Mouse (Mus musculus) induced T-regulatory cell, adult 2 months (primary cell): ENCODE measurements around the gene Mgat5.

Source experiments
- DNase-seq: peaks from one replicate; pipeline ENCODE4 v3.0.0-alpha.2; 2012; ENCODE audit warnings: low read depth

Gene Mgat5

DNA sequence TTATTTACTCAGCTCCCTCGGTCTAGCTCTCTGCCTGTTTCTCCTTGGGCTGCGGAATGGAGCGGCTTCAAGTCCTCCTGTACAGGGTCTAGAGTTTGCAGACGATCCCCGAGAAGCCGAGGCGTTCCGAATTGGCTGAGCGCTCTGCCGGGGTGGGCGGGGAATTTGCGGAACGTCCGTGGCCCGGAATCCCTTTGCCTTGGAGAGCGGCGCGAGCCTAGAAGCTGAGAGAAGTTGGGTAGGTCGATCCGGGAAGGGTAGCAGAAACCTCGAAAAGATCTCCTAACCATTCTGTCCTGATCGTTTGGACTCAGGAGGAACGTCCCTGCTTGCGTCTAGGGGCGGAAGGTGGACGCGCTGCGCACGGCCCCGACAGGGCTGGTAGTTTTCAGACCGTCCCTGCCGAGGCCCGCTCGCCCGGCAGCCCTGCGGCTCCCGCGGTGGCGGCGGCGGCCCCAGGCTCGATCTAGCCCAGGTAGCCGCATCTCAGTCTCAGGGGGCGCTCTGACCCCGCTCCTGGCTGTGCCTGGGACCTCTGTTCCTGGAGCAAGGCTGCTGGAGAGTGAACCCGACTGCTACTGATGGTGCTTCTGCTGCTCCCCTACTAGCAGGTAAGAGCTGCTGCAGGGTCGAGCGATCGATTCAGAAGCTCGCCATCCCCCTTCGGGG, at the start of gene Mgat5:
Gene Mgat5, plus strand, starts transcription at position 199 of the 669 bp plus-strand sequence.
- DNase-seq: peak; percentile 92

DNA sequence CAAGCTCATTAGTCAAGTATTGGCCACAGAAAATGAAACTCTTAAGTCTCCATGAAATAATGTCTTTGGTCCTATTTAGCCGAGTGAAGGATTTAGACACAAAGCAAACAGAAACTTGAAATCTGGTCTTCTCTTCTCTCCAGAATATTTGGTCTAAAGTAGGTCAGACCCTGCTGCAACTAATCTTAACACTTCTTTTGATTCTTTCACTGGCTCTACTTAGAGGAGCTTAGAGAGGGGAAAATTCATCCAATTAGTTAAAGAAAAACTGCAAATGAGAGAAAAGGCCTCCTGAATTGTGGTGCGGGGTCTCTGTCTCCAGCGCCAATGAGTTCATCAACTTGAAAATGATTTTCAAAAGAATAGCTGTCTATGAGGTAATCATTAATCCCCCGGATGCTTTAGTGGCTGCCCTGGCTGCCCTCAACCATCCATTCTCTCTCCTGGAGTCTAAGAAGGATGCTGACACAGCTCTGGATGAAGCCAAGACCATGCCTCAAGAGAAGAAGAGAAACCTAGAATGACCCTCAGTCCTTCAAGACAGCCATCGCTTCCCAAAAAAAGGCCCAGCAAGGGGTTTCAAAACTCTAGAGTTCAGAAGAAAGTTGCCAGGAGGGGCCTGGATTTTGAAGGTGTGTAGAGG, 44.6 kb upstream of the Mgat5 start:
- no peak for DNase-seq

DNA sequence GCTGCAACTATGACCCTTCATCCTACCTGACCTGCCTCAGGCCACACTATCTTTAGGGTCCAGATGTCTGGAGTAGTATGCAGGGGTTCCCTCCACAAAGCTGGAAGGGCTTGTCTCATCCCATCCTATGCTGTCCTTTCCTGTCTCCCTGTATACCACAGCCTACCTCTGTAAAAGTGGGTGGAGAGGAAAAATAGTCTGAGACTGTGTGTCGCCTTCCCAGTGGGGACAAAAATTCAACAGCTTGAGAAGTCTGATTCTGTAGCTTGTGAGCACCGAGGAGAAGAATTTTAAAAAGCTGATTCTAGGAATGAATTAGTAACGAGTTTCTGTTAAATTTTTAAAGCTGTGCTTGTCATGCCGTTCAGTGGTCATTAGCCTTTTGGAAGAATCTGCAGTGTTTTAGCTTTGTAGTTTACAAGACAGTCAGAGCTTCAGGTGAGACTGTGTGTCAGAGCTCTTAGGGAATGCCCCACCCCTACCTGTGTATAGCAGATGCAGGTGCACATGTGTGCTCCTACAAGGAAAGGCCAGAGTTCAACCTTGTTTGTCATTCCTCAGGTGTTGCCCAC, 40.1 kb upstream of the Mgat5 start:
- no peak for DNase-seq

DNA sequence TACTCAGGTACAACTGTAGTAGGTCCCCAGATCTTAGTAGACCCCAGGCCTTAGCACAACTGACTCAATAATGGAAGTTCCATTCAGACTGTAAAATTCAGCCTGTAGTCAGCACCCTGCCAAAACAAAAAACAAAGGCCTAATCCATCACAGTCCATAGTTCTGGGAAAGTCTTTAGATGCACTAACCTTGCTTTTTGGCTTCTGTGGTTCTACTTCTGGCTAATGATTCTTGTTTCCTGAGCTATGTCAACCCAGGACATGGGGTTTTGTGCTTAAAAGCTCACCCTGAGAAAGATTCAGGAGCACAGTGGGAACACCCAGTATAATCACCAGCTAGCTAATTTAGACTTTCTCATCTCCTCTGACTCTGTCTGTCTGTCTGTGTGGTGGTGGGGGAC, 38.3 kb upstream of the Mgat5 start:
- DNase-seq: no peak

DNA sequence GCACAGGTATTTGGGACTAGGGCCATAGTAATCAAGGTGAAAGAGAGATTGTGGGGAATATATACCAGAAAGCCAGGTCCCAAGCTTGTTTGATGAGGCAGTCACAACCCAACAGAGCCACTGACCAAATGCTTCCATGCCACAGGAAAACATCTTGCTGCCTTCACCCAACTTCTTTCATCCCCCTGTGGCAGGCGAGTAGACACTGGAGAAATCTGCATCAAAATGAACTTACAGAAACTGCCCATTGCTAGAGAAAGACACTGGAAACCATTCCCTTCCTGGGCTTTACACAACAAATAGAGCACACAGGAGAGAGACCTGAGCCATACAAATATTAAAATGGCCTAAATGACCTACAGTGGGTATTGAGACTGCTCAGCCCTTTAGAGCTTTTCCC, 37.2 kb upstream of the Mgat5 start:
- DNase-seq: no peak

DNA sequence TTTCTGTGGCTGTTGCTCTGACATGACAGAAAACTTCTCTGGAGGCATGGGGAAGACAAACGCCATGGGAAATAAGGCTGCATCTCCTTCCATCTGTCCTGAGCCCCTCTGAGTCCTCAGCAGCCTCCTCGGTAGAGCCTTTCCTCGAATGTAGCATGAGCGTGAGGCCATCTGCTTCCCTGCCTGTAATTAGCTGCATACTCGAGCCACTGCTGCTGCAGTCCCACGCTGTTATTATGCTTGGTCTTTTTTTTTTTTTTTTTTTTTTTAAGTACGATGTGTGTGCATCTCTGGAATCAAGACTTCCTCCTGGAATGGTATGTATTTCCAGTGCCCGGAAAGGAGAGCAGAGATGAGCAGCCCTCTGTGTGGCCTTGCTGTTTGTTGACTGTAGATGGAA, 36.6 kb upstream of the Mgat5 start:
- DNase-seq: no peak

DNA sequence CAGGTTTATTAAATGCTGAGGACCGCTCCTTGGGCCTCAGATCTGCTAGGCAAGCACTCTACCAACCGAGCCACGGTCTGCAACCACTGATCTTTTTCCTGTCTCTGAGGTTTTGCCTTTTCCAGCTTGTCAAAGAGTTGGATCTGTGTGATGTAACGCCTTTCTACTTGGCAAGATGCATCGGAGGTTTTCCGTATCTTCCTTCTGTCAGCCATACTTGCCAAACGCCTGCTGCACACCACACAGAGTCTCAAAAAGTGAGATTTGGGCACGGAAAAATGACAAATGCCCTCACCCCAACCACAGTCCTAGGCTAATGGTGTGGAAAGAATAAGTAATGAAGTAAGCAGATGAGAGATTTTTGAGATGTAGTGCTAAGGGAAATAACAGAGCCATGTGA, 35.3 kb upstream of the Mgat5 start:
- DNase-seq: no peak

DNA sequence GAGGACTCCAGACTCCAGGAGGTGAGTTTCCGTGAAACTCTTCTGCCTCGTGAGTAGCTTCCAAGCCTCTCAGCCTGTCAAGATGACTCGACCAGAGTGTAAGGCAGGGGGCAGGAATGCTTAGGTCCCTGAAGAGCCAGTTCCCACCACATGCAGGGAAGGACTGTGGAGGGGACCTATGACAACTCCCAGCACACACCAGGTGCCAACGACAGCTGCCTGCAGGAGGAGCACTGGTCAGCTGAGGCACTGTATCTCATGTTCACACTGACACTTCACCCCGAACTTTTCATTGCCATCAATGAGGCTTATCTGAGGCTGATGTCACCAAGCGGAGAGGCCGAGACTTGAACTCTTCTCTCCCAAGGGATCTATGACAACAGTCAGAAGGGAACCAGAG, 33.5 kb upstream of the Mgat5 start:
- DNase-seq: no peak

DNA sequence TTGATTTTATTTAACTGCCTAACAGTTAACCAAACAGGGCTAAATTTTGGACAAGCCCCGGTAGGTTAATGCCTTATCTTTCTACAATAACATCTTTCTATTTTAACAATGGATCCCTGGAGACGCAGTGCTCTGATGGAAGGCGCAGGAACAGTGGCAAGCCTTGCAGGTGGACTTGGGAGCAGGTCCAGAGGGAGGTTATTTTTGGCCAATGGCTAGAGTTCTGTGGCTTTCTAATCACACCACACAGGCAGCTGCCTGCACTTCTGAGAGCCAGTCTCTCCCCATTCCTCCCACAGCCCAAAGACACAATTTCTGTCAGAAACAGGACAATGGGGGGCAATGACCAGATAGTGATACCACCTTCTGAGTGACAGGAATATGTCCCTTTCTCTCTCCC, 31.4 kb upstream of the Mgat5 start:
- DNase-seq: no peak

DNA sequence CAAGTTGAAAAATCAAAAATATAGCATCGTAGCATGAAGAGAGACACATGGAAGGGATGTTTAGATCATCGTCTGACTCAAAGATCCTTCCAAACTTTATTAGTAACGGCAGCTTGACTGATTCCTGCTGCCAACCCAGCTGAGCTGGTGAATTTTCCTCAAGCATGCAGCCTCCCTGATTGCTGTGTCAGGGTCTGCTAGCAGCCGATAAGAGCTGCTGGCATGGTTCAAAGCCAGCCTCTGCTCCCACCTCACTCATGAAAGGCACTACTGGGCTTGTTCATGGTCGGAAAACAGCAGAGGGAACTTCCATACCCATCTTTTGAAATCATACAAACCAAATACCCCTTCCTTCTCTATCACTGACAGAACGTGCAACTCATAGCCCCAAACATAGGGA, 12.4 kb upstream of the Mgat5 start:
- DNase-seq: no peak

DNA sequence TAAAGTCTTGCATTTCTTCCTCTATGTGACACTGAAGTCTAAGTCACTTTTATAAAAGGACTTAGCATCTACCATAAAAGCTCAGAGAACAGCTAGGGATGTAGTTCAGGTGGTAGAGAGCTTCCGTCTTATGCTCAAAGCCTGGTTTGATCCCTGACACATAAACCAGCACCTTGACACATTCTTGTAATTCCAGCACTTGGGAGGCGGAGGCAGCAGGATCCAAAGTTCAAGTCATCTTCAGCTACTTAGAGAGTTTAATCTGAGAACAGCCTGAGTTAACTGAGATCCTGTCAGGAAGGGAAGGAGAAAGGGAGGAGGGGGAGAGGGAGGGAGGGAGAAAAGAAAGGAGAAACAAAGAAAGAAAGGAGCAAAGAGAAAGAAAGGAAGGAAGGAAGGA, 5.6 kb upstream of the Mgat5 start:
- no peak for DNase-seq

DNA sequence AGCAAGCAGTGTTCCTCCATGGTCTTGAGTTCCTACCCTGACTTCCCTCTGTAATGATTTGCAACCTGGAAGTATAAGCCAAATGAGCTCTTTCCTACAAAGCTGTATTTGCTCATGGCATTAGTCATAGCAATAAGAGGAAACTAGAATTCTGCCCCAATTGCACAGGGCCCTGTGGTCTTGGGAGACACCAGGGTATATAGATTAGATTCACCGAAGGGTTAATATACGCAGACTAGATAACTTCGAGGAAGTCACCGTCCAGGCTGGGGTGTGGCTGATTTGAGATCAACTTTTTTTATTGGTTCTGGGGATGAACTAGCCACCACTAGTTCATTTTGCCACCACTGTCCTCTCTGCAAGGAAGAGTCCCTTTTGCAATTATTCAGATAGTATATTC, 2.5 kb upstream of the Mgat5 start:
- DNase-seq: no peak

DNA sequence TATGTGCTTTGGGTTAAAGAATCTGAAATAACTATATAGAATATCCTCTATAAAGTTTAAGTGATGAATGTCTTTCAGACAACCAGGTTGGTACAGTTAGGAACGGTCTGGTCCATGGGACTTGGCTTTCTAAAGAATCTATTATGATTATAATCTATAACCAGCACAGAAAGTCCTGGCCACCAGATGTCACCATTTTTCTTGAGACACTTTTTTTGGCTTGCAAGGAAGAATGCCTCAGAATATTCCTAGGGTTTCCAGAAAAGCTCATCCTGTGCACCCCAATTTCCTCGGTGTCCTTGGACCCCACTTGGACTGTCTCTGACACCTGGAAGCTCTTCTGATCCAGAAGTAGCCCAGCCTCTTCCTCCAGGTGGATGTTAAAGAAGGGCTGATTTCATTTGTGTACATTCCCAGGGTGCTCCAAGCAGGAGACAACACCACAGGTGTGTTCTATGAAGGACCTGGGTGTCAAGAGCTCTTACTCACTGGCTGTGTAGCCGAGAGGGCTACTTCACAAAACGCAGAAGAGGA, 1.5 kb upstream of the Mgat5 start:
- DNase-seq: peak; percentile 70

DNA sequence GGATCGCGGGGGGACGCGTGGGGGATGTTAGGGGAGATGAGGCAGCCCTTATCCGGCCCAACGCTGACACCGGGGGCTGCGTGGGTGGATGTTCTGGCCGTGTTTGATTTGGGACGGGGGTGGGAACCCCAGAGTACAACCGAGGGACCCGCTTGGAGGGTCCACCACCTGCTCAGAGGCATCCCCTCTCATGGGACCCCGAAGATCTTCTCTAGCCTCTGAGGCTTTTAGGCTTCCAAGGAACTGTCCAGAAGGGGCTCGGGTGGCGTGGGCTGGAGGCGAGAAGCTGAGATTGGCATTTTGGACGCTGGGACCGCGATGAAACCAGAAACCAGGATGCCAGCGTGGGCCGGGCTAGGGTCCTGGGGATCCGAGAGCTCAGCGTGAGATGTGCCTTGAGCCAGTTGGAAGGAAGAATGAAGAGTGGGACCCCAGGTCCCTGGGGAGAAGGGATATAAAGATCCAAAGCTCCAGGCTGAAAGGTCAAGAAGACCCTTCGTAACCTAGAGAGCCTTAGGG, 745 bp downstream of the Mgat5 start:
- DNase-seq: peak; percentile 43

DNA sequence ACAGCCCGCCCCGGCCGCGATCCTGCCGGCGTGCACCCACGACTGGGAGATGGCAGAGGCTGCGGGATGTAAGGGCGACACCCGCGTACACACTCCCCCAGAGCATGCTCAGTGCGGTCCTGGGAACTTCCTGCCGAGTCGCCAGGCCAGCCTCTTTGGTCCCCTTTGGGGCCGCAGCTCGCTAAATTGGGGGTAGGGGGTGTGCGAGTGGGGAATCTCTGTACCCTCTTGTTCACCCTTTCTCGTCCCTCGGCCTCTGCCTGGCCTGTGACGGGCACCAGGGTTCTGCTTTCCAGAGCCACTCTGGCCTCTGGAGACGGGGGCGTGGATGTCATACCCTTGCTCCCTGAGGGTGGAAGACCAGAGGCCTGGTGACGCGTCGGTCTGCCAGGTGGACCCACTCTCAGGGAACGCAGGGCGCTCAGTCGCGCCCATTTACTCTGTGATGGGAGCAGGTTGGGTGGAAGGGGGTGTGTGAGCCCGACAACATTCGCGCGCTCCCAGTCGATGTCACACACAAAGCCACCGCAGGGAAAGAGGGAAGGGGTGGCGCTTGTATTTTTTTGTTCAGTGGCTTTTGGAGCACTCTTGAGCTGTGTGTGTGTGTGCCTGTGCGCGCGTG, 1.3 kb downstream of the Mgat5 start:
- peak; percentile 62 for DNase-seq

DNA sequence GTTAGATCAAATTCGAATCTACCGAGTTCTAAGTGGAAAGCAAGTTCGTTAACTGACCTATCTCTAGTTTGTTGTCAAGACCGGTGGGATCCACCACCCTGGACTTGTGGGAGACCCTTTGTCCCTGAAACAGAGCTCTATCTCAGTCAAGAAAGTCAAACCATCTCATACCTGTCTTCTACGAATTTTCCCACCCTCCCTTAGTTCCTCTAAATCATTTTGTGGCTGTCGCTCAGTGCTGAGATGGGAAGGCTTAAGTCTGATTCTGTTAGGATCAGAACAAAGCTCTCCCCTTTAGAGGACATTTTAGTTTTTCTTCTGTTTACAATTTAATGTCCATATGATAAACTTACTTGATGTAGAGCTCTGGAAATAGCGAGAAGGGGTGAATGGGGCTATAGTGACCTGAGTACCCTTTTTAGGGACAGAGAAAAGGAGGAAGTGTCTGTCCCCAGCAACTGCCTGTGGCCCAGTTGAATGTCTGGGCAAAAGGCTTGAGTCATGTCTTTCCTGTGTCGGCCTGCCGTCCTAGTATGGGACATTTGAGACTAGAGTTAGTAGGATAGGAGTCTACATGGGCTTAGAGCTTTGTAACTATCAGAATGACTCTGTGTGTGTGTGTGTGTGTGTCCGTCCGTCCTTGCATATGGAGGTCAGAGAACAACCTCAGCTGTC, 2.2 kb downstream of the Mgat5 start:
- no peak for DNase-seq

DNA sequence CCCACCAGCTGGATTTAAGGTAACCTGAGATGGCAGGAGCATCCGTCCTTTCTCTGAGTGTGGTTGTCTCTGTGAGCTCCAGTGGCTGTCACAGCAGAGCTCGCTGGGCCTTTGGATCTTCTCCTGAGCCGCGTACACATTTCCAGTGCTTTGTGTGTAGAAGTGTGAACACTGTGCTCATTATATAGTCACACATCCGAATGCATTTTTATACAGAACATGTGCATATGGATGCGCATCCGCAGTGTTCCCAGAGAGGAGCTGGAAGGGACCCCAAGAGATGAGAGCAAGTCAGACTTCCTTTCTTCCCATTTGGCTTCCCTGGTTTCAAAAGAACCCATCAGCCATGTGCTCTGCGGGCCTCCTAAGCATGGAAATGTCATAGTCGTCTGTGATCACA, 3.4 kb downstream of the Mgat5 start:
- DNase-seq: no peak

DNA sequence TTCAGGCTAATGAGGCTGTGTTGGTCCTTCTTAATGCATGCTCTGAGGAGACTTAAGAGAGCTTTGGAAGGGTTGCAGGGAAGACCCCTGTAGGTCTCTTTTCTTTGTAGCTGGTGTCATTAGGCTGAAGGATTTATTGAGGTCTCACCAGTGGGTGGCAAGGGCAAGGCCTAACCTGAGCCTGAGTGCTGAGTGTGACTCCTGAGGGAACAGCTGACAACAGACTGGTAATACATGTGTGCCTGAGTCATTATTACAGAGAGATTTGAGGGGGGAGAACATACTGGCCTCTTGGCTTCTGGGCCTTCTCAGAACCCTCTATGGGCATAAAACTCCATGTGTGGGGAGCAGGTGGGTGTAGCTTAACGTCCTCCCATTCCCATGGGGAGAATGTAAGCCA, 8.0 kb downstream of the Mgat5 start:
- DNase-seq: no peak

DNA sequence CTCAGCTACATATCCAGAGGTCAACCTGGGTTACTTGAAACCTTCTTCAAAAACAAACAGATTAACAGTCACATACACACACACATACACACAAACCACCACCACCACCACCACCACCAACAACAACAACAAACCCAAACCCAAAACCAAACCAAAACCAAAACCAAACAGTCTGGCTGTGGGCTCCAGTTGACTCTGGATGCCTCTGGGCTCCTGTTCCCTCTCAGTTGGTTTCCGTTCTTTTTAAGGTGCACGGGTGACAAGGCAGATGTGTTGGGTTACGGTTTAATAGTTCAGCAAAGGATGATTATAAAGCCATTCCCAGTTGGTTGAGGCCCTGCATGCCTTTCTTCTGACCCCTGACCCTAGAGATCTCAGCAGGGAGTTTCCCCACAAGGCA, 8.6 kb downstream of the Mgat5 start:
- peak; percentile 42 for DNase-seq

DNA sequence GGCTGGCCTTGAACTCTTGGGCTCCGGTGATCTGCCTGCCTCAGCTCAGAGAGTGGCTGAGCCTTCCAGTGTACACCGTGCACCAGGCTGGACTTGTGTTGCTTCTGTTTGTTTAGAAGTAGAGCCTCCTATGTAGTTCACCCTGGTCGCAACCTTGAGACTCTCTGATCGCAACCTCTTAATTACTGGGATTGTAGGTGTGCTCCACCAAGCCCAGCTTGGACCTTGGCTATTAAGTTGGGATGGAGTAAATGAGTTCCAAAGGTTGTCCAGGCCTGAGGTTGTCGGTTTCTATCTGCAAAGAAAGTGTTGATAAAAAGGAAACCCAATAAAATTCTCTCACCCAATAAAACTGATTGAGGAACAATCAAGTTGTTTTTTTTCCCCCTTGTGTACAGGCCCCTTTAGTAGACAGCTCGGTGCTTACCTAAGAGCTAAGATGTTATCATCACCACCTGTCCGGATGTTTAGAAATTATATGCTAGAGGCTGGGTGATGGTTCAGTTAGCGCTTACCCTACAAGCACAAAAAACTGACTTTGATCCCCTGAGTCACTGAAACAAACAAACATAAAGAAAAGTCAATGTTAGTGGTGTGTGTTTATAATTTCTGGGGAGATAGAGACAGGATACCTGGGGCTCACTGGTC, 9.9 kb downstream of the Mgat5 start:
- peak; percentile 66 for DNase-seq

DNA sequence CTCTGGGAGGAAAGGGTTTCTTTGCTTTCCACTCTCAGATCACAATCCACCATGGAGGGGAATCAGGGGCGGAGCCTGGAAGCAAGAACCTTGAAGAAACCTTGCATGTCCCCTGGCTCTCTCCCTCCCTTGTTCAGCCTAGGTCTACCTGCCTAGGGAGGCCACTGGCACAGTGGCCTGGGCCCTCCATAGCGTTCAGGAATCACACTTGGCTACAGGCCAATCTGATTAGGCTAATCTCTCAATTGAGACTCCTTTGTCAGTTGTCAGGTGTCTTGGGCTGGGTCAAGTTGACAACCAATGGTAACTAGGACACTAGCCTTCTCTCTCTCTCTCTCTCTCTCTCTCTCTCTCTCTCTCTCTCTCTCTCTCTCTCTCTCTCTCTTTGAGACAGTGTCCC, 12.2 kb downstream of the Mgat5 start:
- DNase-seq: no peak

DNA sequence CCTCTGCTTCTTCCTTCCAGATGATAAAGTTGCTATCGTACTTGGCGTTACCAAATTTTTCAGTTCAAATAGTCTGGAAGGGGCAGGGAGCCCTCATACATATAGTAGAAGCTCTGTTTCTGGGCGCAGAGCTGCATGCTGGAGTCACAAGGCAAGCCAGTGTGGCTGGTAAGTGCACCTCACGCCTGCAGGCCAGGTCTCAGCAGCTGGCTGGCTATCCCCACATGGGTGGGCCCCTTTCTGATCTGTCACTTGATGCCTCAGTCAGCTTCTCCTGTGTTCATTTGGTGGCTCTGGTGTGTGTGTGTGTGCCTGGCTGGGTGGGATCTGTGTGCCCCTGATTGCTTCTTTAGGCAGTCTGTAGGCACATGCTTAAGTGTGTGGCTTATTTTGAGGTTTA, 12.8 kb downstream of the Mgat5 start:
- no peak for DNase-seq
